8 mouse cellular contexts compared by ENCODE assay signal in genomic region chr6:145340657-145341146, GRCm38 (mm10).
DNase-seq lines count a peak whose midpoint lies in the region; ATAC-seq and TF ChIP-seq lines count a peak whose summit lies in the region.

No protein-coding gene starts in this region.

- no peaks in the 10 kb centered on the region for H3K79me2 ChIP-seq in CH12.LX (replicated peaks; ENCODE audit: control insufficient read depth, extremely low read depth, insufficient read depth, poor library complexity, severe bottlenecking)

- DNase-seq in CH12.LX (ENCODE audit: extremely low read depth): peak; percentile 97
- DNase-seq in c-Kit-positive CD71-positive TER-119-negative erythroid progenitor cells, embryonic 14.5 days (ENCODE audit: low read depth): peak; percentile 92
- peak; percentile 97 for DNase-seq in heart, postnatal 0 days (ENCODE audit: low spot score)
- peak; percentile 96 to 98 for DNase-seq in kidney, postnatal 4 days
- DNase-seq in liver, postnatal 0 days: peak; percentile 97
- peak; percentile 97 for DNase-seq in testis, postnatal 10 days (ENCODE audit: low spot score)

- dilution Hi-C loops in CH12.LX (cut with MboI; ENCODE audit: extremely low pct_ligation_motif_present, extremely low pct_unique_long_range_greater_than_20kb, low sequenced_read_pairs): no loop called here

- TF ChIP-seq CTCF in CH12.LX (conservative IDR thresholded peaks at IDR 0.05 in 1 of 2, IDR thresholded peaks at IDR 0.05 in 1 of 2; ENCODE audit: low read depth in 2 of 2, low read length in 2 of 2): no peak
- peak; percentile 2; the same call in 1 of the 2 replicates for TF ChIP-seq CTCF in heart, postnatal 0 days (IDR thresholded peaks at IDR 0.05; ENCODE audit: low read depth)
- TF ChIP-seq CTCF in liver, postnatal 0 days (IDR thresholded peaks at IDR 0.05; ENCODE audit: low read depth): peak; percentile 12; the same call in 1 of the 2 replicates

- WGBS in forebrain, embryonic 12.5 days: under 1% methylated on average over 37 of the region's 37 CpGs
- under 1% methylated on average over 37 of the region's 37 CpGs for WGBS in heart, postnatal 0 days
- 0% methylated on average over 37 of the region's 37 CpGs for WGBS in liver, postnatal 0 days (ENCODE audit: insufficient replicate concordance)
- under 1% methylated on average over 30 of the region's 37 CpGs for WGBS in neural tube, embryonic 14.5 days

- H3K4me2 ChIP-seq in CH12.LX (ENCODE audit: insufficient read depth, low read depth, poor library complexity, severe bottlenecking): peak overlapping the region; percentile 97
- H3K4me2 ChIP-seq in forebrain, embryonic 12.5 days: peak overlapping the region; percentile 88
- H3K4me2 ChIP-seq in heart, postnatal 0 days (ENCODE audit: low read depth, low read length): peak overlapping the region; percentile 91
- peak overlapping the region; percentile 91 for H3K4me2 ChIP-seq in liver, postnatal 0 days (ENCODE audit: low read depth, low read length)
- H3K4me2 ChIP-seq in neural tube, embryonic 14.5 days (ENCODE audit: low read depth, low read length): peak overlapping the region; percentile 70

- H3K27ac ChIP-seq in CH12.LX (ENCODE audit: insufficient read depth, low read depth): no peak overlapping the region
- H3K27ac ChIP-seq in forebrain, embryonic 12.5 days: peak overlapping the region; percentile 65; the same call in 1 of the 2 replicates
- peak overlapping the region; percentile 92 for H3K27ac ChIP-seq in heart, postnatal 0 days (ENCODE audit: low read depth)
- H3K27ac ChIP-seq in liver, postnatal 0 days (ENCODE audit: low read depth): peak overlapping the region; percentile 90
- H3K27ac ChIP-seq in neural tube, embryonic 14.5 days (ENCODE audit: low read depth, low read length): peak overlapping the region; percentile 79

- H3K4me3 ChIP-seq in CH12.LX (replicated peaks in 1 of 3; ENCODE audit: low read depth in 2 of 3, low read length in 2 of 3, poor library complexity in 1 of 3): peak overlapping the region; percentile 40 to 58 (median 49)
- peak overlapping the region; percentile 45 for H3K4me3 ChIP-seq in forebrain, embryonic 12.5 days (replicated peaks)
- peak overlapping the region; percentile 52 for H3K4me3 ChIP-seq in heart, postnatal 0 days (ENCODE audit: low read depth, low read length)
- H3K4me3 ChIP-seq in liver, postnatal 0 days (ENCODE audit: low read depth, low read length): peak overlapping the region; percentile 55
- H3K4me3 ChIP-seq in neural tube, embryonic 14.5 days (ENCODE audit: low read depth, low read length): peak overlapping the region; percentile 38

- peaks cover 4 to 10% of the 10 kb centered on the region in 2 experiments; a peak in 3 of 4 replicates for H3K4me1 ChIP-seq in CH12.LX (ENCODE audit: control insufficient read depth in 1 of 2, insufficient read depth in 2 of 2)
- H3K4me1 ChIP-seq in forebrain, embryonic 12.5 days: no peaks in the 10 kb centered on the region
- 0 out of 2 replicates have a peak, but pooled peaks cover 6% of the 10 kb centered on the region for H3K4me1 ChIP-seq in heart, postnatal 0 days (ENCODE audit: control insufficient read depth, insufficient read depth)
- H3K4me1 ChIP-seq in liver, postnatal 0 days (ENCODE audit: insufficient read depth): peaks cover 24% of the 10 kb centered on the region
- H3K4me1 ChIP-seq in neural tube, embryonic 14.5 days (ENCODE audit: control insufficient read depth, insufficient read depth, low read length): no peaks in the 10 kb centered on the region

- ATAC-seq in forebrain, embryonic 12.5 days (ENCODE audit: low FRiP score): peak; percentile 95
- peak; percentile 94 for ATAC-seq in heart, postnatal 0 days (ENCODE audit: insufficient read depth, low read depth)
- peak; percentile 88 for ATAC-seq in liver, postnatal 0 days
- ATAC-seq in neural tube, embryonic 14.5 days (ENCODE audit: low read depth): peak; percentile 94

- TF ChIP-seq EP300 in CH12.LX (IDR thresholded peaks at IDR 0.05; ENCODE audit: low read length): no peak
- no peak for TF ChIP-seq EP300 in heart, postnatal 0 days (IDR thresholded peaks at IDR 0.05; ENCODE audit: low read depth)
- TF ChIP-seq EP300 in liver, postnatal 0 days (IDR thresholded peaks at IDR 0.05; ENCODE audit: low read depth): no peak

- TF ChIP-seq POLR2A in CH12.LX (IDR thresholded peaks at IDR 0.05; ENCODE audit: low read depth, low read length): peak; percentile 77

- in situ Hi-C loops in CH12.LX (cut with MboI; ENCODE audit: low pct_ligation_motif_present, low pct_unique_long_range_greater_than_20kb, low sequenced_read_pairs): loop anchor here (5.0 kb wide), 3 partner anchors 48 to 153 kb away; no protein-coding TSS in a partner anchor

- H3K9ac ChIP-seq in CH12.LX (ENCODE audit: insufficient read depth, low read depth): peak overlapping the region; percentile 63; the same call in 1 of the 2 replicates
- peak overlapping the region; percentile 58 for H3K9ac ChIP-seq in forebrain, embryonic 12.5 days
- H3K9ac ChIP-seq in heart, postnatal 0 days (replicated peaks; ENCODE audit: low read depth, low read length): peak overlapping the region; percentile 63
- H3K9ac ChIP-seq in liver, postnatal 0 days (replicated peaks): peak overlapping the region; percentile 67
- H3K9ac ChIP-seq in neural tube, embryonic 14.5 days (replicated peaks; ENCODE audit: low read depth, low read length): peak overlapping the region; percentile 47; the same call in 1 of the 2 replicates

- peaks cover 4% of the 10 kb centered on the region for H3K27me3 ChIP-seq in CH12.LX (replicated peaks)
- H3K27me3 ChIP-seq in forebrain, embryonic 12.5 days: peaks cover 27% of the 10 kb centered on the region
- no peaks in the 10 kb centered on the region; the same call in 1 of the 2 replicates for H3K27me3 ChIP-seq in heart, postnatal 0 days (ENCODE audit: control insufficient read depth, insufficient read depth, low read length)
- H3K27me3 ChIP-seq in liver, postnatal 0 days (ENCODE audit: insufficient read depth, low read length): no peaks in the 10 kb centered on the region
- no peaks in the 10 kb centered on the region for H3K27me3 ChIP-seq in neural tube, embryonic 14.5 days (ENCODE audit: control insufficient read depth, insufficient read depth, low read length)

- TF ChIP-seq RAD21 in CH12.LX (IDR thresholded peaks at IDR 0.05; ENCODE audit: low read depth, low read length): no peak

- H3K9me3 ChIP-seq in CH12.LX (replicated peaks; ENCODE audit: low read length): peaks cover 3% of the 10 kb centered on the region
- H3K9me3 ChIP-seq in forebrain, embryonic 12.5 days: no peaks in the 10 kb centered on the region
- no peaks in the 10 kb centered on the region for H3K9me3 ChIP-seq in heart, postnatal 0 days (replicated peaks; ENCODE audit: control insufficient read depth, low read length)
- H3K9me3 ChIP-seq in liver, postnatal 0 days (ENCODE audit: low read length): no peaks in the 10 kb centered on the region
- no peaks in the 10 kb centered on the region for H3K9me3 ChIP-seq in neural tube, embryonic 14.5 days (ENCODE audit: control insufficient read depth, low read length)

- H3K36me3 ChIP-seq in CH12.LX (replicated peaks in 1 of 2; ENCODE audit: control insufficient read depth in 1 of 2, insufficient read depth in 1 of 2, low read length in 1 of 2): no peaks in the 10 kb centered on the region
- no peaks in the 10 kb centered on the region for H3K36me3 ChIP-seq in forebrain, embryonic 12.5 days (replicated peaks)
- no peaks in the 10 kb centered on the region for H3K36me3 ChIP-seq in heart, postnatal 0 days (replicated peaks; ENCODE audit: control insufficient read depth, insufficient read depth, low read length)
- no peaks in the 10 kb centered on the region for H3K36me3 ChIP-seq in liver, postnatal 0 days (replicated peaks; ENCODE audit: insufficient read depth, low read length)
- H3K36me3 ChIP-seq in neural tube, embryonic 14.5 days (ENCODE audit: control insufficient read depth, insufficient read depth, low read length): no peaks in the 10 kb centered on the region

TF ChIP-seq in CH12.LX, 34 proteins besides CTCF, POLR2A, EP300 and RAD21 (continues in another document):
- TF ChIP-seq ZKSCAN1 (IDR thresholded peaks at IDR 0.05; ENCODE audit: borderline replicate concordance, low read depth, low read length) (no peak), TCF12 (IDR thresholded peaks at IDR 0.05; ENCODE audit: low read depth, low read length) (peak; percentile 74), PAX5 (IDR thresholded peaks at IDR 0.05; ENCODE audit: low read length) (no peak), SIN3A (IDR thresholded peaks at IDR 0.05; ENCODE audit: low read length) (peak; percentile 22; the same call in 1 of the 2 replicates), CHD1 (IDR thresholded peaks at IDR 0.05; ENCODE audit: low read depth, low read length) (no peak), ZNF384 (IDR thresholded peaks at IDR 0.05; ENCODE audit: low read depth, low read length) (no peak), MYC (IDR thresholded peaks at IDR 0.05; ENCODE audit: low read depth, low read length) (no peak), E2F4 (IDR thresholded peaks at IDR 0.05; ENCODE audit: insufficient replicate concordance, low read depth, low read length) (no peak), ELF1 (IDR thresholded peaks at IDR 0.05; ENCODE audit: low read depth, low read length) (no peak), NRF1 (IDR thresholded peaks at IDR 0.05; ENCODE audit: low read depth, low read length) (peak; percentile 68), ETS1 (conservative IDR thresholded peaks at IDR 0.05; ENCODE audit: low read depth, low read length) (peak; percentile 54; the same call in 1 of the 2 replicates), SMC3 (IDR thresholded peaks at IDR 0.05; ENCODE audit: low read depth, low read length) (no peak; the same call in 1 of the 2 replicates), MAFK (IDR thresholded peaks at IDR 0.05; ENCODE audit: insufficient replicate concordance, low read length) (no peak), MXI1 (IDR thresholded peaks at IDR 0.05; ENCODE audit: low read depth, low read length) (peak; percentile 61; the same call in 1 of the 2 replicates), JUN (IDR thresholded peaks at IDR 0.05; ENCODE audit: insufficient read depth, low read depth, low read length) (no peak), TBP (conservative IDR thresholded peaks at IDR 0.05; ENCODE audit: low read depth, low read length) (peak; percentile 91), ZC3H11A (IDR thresholded peaks at IDR 0.05; ENCODE audit: low read depth, low read length) (no peak), IRF4 (IDR thresholded peaks at IDR 0.05; ENCODE audit: low read depth, low read length) (peak; percentile 39), RCOR1 (conservative IDR thresholded peaks at IDR 0.05; ENCODE audit: low read depth, low read length) (0 out of 2 replicates have a peak, but pooled peaks have one; percentile 7), BHLHE40 (IDR thresholded peaks at IDR 0.05; ENCODE audit: low read depth, low read length) (peak; percentile 92), MAX (IDR thresholded peaks at IDR 0.05; ENCODE audit: low read length) (peak; percentile 42; the same call in 1 of the 2 replicates), MAZ (IDR thresholded peaks at IDR 0.05; ENCODE audit: low read depth, low read length) (peak; percentile 95), USF1 (IDR thresholded peaks at IDR 0.05; ENCODE audit: low read depth, low read length) (no peak)

Comparison
In these comparisons a context has a peak if more than half of its experiments do, and no peak if none do; other contexts are left out.
1. CTCF ChIP-seq: peak in heart, postnatal 0 days (single experiment) and liver, postnatal 0 days (single experiment); none in CH12.LX (0 of 2).
2. Peak in every context shown above with its lines, with median percentiles within 50 percentile points of each other: DNase-seq, H3K4me2 ChIP-seq, H3K4me3 ChIP-seq, H3K9ac ChIP-seq and ATAC-seq.